Mouse (Mus musculus): Measurements from ENCODE around the gene Slc1a1. TPM values are rescaled to one million over a fixed set of nuclear protein-coding genes. Genes with fewer than 3 reads are reported as not detected.

Gene Slc1a1
- 0.06 and 0.17 TPM in 2 replicates for polyA plus RNA-seq (2015; fragmentation: Nextera tagmentation; extraction: Ambion mirVana)

DNA sequence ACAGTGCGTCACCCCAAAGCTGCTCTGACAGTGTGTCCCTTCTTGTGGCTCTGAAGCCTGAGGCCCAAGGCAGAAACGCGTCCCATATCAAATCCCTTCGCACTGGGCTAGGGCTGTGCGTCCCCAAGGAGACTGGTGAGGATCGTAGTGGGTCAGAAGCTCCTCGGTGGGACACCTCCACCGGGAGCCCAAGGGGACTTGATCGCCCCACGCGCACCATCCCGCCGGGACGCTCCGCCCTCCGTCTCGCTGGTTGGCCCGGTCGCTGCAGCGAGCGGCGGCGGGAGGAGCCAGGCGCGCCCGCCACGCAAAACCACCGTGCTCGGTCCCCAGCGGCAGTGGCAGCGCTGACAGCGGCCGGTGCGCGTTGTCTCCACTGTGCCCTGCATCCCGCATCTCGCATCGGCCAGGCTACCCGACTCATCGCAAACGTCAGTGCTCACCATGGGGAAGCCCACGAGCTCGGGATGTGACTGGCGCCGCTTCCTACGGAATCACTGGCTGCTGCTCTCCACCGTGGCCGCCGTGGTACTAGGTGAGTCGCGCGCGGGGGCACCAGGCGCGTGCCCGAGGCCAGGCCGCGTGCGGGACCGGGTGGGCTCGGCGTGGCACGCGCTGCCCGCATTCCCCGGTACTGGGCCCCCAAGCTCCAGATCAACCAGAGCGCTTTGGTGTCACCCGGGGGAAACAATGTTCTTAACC is at the start of gene Slc1a1:
Gene Slc1a1, plus strand, starts transcription at position 252 of the 702 bp plus-strand sequence.
- DNase-seq (ENCODE audit: low spot score), result peak; percentile 28

DNA sequence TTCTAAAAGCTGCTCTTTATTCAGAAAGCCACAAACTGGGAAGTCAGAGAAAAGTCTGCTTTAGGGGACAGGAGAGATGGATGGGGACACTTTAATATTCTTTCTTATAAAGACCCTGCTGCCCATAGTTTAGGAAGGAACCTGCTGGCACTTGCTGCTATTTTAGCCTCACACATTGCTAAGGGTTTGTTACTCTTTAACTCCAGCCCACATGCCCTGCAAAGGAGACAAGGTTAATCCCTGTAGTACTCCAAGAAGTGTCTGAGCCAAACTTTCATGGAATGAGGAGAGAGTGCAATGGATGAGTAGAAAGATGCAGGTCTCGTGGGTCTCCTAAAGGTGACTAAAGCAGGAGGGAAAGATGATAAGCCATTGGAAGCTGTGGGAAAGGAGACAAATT is 44.7 kb upstream of the Slc1a1 start:
- DNase-seq (ENCODE audit: low spot score), result no peak

DNA sequence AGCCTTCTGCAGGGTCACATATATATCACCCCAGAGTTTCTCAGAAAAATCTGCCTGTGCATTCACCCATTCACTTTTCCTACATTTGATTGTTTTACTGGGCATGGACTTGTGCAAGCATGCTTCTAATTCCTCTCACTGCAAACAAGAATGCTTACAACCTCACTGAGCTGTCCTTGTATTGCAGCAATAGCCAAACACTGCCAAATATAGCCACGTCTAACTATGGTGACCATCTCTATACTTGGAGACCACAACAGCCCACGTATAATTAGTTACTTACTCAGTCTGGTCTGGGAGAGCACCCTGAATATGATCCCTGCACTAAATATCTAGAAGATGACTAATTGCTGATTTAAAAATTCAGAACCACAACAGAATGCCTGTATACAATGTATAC is 41.5 kb upstream of the Slc1a1 start:
- no peak for DNase-seq (ENCODE audit: low spot score)

DNA sequence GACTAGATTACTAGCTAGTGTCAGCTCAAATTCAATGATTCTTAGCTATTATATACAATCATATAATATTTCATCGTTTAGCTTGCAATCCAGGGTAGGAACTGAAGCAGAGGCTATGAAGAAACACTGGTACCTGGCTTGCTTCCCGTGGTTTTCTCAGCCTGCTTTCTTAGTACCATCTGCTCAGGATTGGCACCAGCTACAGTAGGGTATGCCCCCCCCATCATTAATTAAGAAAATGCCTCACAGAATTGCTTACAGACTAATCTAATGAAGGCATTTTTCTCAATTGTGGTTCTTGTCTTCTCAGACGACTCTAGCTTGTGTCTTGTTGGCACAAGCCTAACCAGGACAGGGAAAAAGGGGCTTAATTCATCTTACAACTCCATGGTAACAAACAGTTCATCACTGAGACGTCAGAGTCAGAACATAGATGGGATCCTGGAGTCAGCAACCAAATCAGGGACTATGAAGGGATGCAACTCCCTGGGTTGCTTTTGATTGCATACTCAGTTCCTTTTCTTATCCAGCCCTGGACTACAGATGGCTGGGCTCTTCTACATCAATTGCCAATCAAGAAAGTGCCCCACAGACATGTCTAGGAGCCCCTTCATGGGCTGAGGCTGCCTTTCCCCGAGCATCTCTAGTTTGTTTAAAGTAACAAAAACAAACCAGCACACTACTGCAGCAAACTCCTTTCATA is 38.6 kb upstream of the Slc1a1 start:
- no peak for DNase-seq (ENCODE audit: low spot score)

DNA sequence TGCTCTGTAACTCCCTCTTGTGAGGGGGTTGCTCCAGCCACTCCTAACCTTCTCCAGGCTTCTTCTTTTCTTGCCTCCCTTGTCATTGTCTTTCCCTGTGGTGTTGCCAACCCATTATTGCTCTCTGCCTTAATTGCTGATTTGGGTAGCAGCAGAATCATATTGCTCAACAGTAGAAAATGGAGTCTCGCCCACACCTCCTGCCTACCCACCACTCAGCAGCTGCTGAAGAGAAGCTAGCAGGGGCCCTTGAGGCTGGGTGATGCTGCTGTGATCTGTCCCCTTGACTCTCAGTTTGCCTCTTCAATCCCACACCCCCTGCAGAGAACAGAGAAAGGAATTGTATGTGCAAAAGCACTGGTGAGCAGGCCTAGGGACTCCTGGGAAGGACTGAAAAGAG is 37.9 kb upstream of the Slc1a1 start:
- DNase-seq (ENCODE audit: low spot score), result no peak

DNA sequence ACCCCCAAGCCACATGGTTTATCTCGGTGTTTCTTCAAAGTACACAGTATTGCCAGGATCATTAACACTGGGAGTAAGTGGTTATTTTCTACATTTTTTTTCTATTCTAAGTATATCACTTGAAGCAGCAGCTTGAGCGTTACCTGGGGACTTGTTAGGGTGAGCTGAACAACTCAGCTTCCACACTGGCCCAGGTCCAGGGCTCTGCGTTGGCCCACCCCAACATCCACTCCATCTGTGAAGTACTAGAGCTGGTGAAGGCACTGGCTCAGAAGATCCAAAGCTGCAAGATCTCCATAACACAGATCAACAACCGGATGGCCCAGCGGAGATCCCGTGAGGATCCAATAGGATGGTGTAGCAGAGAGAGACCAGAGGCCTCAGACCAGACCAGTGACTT is 37.2 kb upstream of the Slc1a1 start:
- DNase-seq (ENCODE audit: low spot score), result no peak

DNA sequence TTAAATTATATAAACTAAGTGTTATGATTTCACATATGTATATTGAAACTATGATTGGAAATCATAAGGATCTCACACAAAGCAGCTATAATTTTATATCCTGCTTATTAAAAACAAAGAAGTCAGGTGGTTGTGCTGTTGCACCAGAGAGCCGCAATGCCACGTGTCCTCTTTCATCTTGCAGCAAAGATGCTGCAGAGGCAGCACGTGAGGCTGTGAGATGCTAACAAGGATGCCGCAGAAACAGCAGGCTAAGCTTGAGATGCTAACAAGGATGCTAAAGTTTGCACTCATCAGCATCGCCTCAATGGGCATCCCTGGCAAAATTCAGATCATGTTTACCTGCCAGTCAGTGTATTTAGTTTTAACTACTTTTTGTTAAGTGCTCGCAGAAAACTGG is 34.4 kb upstream of the Slc1a1 start:
- DNase-seq (ENCODE audit: low spot score), result no peak

DNA sequence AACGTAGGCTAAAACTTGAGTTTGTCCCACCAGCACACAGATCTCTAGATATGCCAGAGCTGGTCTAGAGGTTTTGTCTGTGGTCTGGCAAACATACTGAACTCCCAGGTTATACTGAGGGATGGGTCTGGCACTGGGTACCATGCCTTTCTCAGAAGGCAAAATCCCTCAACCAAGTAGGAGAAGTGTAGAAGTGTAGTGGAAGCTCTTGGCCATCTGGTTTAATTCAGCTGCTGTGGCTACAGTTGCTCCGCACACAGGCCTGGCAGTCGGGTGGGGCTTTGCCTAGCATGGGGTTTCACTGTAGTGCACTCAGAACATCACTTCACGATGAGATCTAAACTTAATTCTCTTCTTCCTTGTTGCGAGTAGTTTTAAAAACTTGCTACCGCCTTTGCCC is 28.6 kb upstream of the Slc1a1 start:
- DNase-seq (ENCODE audit: low spot score), result no peak

DNA sequence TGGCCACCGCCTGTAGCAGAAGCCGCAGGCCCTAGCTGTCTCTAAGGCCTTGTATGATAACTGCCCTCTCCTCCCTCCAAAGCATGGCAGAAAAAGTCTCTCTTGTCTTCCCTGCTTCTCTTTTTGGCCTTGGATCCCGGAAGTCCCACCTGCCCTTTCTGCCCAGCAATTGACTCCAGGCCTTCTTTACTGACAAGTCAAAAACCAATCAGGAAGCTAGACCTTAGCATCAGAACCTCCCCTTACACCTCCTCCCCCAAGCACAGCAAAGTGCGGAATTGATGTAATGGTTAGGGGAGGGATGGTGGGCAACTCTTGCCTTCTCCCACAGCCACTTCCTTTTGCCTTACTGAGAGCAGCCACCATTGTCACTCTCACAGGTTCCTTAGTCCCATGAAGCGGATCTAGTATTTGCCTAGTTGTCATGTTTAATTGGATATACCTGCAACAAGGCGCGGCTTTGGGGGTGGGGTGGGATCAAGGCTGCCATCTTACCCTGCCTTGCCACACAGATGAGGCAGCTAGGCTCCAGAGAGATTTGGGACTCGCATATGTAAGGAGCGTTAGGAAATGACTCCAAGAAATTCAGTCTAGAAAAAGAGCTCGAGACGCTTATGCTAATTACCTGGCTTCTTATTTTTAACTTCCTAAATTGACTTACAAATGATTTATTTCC is 27.9 kb upstream of the Slc1a1 start:
- no peak for DNase-seq (ENCODE audit: low spot score)

DNA sequence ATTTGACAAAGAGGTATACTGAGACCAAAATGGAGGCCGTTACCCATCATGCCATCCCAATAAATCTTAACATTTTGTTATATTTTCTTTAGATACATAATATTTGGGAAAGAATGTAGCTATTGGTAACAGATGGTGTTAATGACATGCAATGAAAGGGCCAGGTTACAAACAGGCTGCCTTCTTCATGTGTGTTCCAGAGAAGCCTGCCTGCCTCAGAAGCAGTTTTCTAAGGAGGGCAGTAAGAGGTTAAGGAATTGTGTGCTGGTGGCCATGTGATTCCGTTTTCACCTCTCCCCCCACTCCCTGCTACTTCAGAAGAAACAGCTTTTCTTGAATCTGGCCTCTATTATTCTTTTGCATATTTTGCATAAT is 27.4 kb upstream of the Slc1a1 start:
- DNase-seq (ENCODE audit: low spot score), result no peak

DNA sequence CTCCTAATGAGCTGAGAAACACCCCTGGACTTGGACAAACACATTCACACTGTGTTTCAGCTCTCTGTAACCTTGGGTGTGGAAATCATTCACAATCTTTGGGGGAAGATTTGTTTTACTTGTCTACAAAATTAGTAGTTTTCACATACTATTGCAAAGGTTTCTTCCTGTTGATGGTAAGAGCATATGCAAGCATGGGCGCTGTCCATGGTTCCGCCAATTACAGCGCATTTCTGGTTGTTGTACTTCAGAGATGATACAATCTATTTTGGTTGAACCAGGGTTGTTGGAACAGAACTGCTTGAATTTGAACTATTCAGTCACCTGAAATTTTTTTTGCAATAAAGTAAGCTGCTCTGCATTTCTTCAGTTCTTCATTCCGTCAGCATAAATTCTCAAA is 16.6 kb upstream of the Slc1a1 start:
- DNase-seq (ENCODE audit: low spot score), result no peak

DNA sequence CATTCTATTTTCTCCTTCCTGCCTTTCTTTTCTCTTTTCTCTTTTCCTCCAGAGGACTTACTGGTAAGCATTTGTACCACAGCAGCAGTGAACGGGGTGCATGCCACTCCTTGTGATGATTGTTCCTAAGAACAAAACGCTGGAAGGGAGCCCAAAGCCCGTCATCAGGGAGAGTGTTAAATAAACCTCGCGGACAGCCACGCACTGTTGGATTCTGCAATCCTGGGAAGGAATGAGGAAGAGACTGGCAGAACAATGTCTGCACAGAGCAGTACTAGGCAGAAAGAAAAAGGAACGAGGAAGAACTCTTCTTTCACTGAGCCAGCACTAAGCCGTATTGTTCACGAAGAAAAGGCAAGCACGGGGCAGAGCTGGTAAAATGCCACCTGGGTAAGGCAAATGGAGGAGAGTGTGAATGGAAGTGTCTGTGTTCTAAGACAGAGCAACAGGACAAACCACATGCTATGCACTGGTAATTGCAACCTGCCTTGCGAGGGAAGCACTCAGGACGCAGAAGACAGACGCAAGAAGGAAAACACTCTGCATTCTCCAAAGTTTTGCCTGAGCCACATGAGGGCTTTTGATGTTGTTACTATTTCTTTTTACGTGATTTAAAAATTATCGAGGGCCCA is 7.0 kb upstream of the Slc1a1 start:
- no peak for DNase-seq (ENCODE audit: low spot score)

DNA sequence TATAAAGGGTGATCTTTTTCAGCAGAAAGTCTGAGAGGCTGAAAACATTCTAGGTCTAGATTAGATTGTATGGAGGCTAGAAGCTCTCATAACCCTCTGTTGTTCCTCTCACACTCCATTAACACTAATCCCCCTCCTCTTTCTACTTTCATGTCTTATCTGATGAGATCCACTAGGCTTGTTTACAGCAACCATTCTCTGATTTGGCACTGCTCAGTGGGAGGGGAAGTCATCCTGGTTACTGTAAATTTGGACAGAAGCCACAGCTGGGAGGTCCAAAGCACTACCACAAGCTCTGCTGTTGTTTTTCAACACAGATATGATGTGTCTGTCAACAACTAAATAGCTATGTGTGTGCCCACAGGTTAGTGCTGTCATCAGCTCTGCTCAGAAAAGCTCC is 3.5 kb upstream of the Slc1a1 start:
- DNase-seq (ENCODE audit: low spot score), result no peak

DNA sequence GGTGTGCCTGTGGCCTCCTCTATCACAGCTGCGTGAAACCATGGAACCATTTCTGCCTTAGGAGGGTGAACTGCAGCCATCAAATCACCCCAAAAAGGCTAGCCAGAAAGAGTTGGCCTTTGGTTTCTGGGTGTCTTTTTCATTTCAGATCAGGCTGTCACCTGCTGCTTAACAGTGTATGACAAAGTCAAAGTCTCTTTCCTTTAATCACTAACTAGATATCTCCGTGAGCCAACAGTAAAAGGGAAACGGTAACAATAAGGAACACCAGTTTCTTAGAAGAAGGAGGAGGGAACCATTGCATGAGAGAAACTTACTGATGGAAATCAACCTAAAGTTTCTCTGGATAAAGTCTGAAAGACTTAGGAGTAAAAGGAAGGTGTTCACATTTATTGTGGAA is 2.2 kb upstream of the Slc1a1 start:
- DNase-seq (ENCODE audit: low spot score), result no peak

DNA sequence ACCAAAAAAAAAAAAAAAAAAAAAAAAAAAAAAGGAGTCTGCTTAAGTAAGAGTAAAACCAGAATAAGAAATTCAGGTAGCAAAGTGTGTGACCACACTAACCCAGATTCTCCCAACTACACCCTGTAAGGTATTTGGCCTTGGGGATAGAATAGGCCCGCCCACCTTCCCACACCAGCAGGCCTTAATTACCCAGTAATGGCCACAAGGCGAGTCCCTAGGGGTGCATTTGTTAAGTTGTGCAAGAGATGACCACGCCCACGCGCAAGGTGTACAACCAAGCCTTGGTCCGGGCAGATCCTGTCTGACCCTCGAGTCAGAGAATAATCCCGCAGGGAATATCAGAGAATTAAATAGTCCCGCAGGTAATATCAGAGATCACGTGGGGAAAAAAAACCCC is 461 bp upstream of the Slc1a1 start:
- DNase-seq (ENCODE audit: low spot score), result no peak

DNA sequence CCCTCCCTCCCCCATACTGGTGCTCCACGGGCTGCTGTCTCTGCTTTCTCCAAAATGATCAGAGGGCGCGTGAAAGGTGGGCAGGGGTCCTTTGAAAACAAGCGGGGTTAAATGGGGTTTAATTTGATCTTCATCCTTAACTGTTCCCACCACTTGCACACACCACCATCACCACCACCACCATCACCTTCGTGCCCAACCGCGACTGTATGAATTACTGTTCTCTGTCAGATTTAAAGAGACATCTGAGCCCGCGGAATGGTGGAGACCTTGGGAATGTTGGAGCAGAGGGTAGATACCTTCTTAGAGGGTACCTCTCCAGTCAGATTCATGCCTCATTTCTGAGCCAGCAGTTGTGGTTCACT is 633 bp downstream of the Slc1a1 start:
- DNase-seq (ENCODE audit: low spot score), result no peak

DNA sequence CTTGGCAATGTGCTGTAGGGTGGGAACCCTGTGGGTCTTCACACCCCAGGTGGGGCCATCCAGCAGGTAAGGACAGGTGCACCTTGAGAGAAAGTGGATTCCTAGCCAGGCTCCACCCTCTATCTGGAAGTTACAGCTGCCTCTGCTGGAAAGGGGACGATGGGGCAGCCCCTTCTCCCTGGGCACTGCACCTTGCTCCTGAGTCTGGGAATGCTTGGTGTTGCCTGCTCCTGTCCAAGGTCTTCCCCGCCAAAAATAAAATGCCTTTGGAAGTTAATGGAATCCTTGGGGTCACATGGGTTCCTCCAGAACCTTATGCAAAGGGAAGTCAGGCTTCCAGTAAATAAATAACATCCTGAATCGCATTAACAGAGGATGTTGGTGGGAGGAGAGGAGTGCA is 1.3 kb downstream of the Slc1a1 start:
- DNase-seq (ENCODE audit: low spot score), result no peak

DNA sequence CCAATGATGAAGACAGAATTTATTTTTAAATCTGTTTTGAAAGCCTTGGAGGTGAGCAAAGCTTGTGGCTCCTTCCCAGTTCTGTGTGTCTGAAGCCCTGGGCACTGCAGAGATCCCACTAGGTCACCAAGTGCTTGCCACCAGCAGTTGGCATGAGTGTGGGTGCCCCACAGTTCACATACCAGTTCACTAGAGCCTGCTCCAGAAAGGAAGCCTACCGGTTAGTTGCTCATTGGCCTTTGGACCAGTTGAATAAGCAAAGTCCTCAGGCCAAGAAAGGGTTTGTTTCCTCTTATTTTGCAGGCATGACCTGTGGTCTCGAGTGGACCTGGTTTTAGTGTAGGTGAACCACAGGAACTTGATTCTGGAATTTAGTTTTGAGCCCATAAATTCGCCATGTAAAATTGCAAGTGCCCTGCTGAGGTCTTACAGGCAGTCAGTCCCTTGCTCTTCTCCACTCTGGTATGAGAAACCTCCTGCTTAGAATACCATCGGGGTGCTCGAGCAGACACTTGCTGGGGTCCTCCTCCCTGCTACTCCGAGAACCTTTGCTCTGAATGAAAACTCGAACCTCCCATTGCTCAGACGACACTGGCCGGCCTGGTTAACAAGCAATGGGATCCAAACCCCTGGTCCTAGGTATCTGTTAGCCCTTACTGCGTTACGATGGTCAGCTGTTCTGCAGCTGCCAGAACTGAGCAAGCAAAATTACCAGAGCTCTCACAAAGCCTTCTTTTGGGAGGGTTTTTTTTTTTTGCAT is 2.0 kb downstream of the Slc1a1 start:
- no peak for DNase-seq (ENCODE audit: low spot score)

DNA sequence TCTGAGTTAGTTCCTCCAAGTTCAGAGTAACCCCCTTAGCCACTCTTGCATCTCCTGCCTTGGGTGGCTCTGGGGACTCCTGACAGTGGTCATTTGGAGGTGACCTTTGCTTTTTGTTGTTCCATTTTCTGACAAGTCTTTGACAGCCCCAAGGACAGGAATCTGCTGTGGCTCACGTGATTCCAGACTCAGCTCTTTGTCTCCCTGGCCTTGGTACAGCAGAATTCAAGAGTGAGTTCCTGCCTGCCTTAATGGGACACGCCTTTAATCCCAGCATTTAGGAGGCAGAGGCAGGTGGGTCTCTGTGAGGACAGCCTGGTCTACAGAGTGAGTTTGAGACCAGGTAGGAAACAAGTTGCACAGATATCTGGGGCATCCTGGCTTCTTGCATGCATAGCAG is 3.9 kb downstream of the Slc1a1 start:
- no peak for DNase-seq (ENCODE audit: low spot score)

DNA sequence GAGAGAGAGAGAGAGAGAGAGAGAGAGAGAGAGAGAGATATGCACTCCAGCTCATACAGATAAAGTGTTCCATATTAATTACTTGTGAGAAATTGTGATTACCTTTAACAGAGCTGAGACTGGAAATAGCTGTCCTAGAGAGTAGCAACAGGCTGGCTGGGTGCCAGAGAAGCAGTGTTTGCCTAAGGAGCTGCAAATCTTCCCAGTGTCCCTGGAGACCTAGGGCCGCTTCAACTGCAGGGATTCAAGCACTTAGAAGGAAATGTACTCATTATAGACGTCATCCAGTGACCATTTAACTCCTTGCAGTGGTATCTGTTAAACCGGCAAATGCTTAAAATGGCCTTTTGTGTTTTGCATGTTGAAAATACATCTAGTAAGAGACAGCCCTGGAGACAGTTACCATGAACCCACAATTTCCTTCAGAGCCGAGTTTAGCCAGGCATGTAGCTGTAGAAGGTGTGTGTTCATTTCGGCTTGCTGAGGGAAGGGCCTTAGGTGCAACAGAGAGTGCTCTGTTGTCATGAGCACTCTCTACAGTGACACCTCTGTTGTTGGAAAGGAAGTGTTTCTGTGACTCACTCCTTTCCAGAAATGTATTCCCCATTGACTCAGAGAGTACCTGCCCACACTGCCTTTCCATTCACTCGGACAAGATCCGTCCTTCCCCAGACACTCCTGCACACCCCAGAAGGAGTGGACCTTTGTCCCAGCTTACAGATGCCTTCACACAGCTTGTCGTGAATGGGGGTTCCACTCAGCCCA is 10.3 kb downstream of the Slc1a1 start:
- no peak for DNase-seq (ENCODE audit: low spot score)

DNA sequence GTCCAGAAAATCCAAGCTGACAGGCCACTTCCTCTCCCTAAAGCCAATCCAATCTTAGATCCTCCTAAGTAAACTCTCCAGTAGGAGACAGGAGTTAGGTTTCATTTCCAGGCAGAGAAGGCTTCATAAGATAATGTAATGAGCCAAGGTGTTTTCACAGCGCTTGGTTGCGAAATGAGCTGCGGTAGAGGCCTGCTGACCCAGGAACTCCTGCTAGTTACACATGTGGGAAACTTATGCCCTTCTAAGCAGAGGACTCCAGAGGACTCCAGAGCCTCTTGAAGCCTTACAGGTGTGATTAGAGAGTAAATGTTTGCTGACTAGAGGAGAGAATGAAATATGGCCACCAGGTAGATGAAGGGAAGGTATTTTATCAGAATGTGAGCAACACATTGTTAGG is 15.7 kb downstream of the Slc1a1 start:
- DNase-seq (ENCODE audit: low spot score), result no peak
